Mouse (Mus musculus) gonadal fat pad, adult 2 months (tissue): ENCODE measurements around the gene Cenpa. TPM values are rescaled to one million over a fixed set of nuclear protein-coding genes. Genes with fewer than 3 reads are reported as not detected.
"Not testable (repeated sequence)": the region's sequence is repeated elsewhere in the genome, so short reads cannot be mapped to it uniquely, and the experiment has no call there.

Experiments
- DNase-seq: peaks from one replicate; pipeline ENCODE4 v3.0.0-alpha.2; 2012; ENCODE audit warnings: low read depth
- polyA plus RNA-seq: library from polyadenylated mRNA; depleted of rRNA; stranded (reverse); fragments of >200 nt; gene quantifications from 2 replicates; pipeline ENCODE4 v1.2.3, GENCODE M21; 2012

The Cenpa gene
- polyA plus RNA-seq, 1 experiment = 6.7 TPM

- DNase-seq = no peak
These were observed 13.0 kb downstream of the Cenpa start for GRCm38 (mm10) chr5:30679593-30679992.

GRCm38 (mm10) chr5:30681970-30682369, 15.4 kb downstream of the Cenpa start:
- DNase-seq = no peak

- DNase-seq = no peak
These were observed 16.5 kb downstream of the Cenpa start for GRCm38 (mm10) chr5:30682967-30683600.

- no peak for DNase-seq
These were observed 17.4 kb downstream of the Cenpa start for GRCm38 (mm10) chr5:30683993-30684392.

- no peak for DNase-seq
These were observed 20.2 kb downstream of the Cenpa start for GRCm38 (mm10) chr5:30686781-30687180.

- DNase-seq = no peak
These were observed 33.9 kb downstream of the Cenpa start for GRCm38 (mm10) chr5:30700361-30701000.

- DNase-seq = not testable (repeated sequence)
These were observed 34.8 kb downstream of the Cenpa start for GRCm38 (mm10) chr5:30701373-30701772.

GRCm38 (mm10) chr5:30701866-30702265, 35.3 kb downstream of the Cenpa start:
- no peak for DNase-seq

- DNase-seq = no peak
These were observed 43.3 kb downstream of the Cenpa start for GRCm38 (mm10) chr5:30709744-30710383.

GRCm38 (mm10) chr5:30710486-30710885, 43.9 kb downstream of the Cenpa start:
- DNase-seq = no peak

GRCm38 (mm10) chr5:30711147-30712001, 44.8 kb downstream of the Cenpa start, which contains the start of gene Dpysl5:
Gene Dpysl5 (plus strand): TSS chr5:30711564.
- no peak for DNase-seq

GRCm38 (mm10) chr5:30712002-30712390, 45.4 kb downstream of the Cenpa start:
- DNase-seq = no peak

- no peak for DNase-seq
These were observed 46.1 kb downstream of the Cenpa start for GRCm38 (mm10) chr5:30712441-30713298.

- no peak for DNase-seq
These were observed 46.7 kb downstream of the Cenpa start for GRCm38 (mm10) chr5:30713299-30713675.

GRCm38 (mm10) chr5:30713691-30714090, 47.1 kb downstream of the Cenpa start:
- no peak for DNase-seq

- no peak for DNase-seq
These were observed 49.7 kb downstream of the Cenpa start for GRCm38 (mm10) chr5:30716311-30716710.

GRCm38 (mm10) chr5:30717506-30717905, 50.9 kb downstream of the Cenpa start:
- no peak for DNase-seq

GRCm38 (mm10) chr5:30717991-30718703, 51.6 kb downstream of the Cenpa start:
- no peak for DNase-seq

GRCm38 (mm10) chr5:30721935-30722334, 55.4 kb downstream of the Cenpa start:
- DNase-seq = no peak
